Mouse (Mus musculus) natural killer cell, adult 2 months (primary cell): ENCODE measurements around the gene Cdc42se2.

ENCODE experiments used
- DNase-seq, 2 experiments: peaks; one replicate each; pipeline ENCODE4 v3.0.0; 2022; ENCODE audit warnings: low spot score in 2 of 2

Cdc42se2 gene

DNA sequence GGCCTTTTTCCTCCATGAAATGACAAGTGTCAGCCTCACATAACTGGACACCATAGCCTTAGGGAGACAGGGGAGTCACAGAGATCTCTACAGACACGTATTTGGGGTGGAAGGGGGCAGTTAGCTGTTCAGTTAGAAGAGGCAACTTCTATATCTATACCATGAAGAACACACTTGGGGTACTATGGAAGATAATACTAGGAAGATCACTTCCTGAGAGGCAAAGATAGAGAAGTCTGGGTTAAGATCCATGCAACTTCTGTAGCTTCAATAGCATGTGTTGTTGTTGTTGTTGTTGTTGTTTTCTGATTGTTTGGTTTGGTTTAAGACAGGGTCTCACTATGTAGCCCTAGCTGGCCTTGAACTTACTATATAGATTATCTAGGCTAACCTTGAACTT, 5.7 kb upstream of the Cdc42se2 start:
- DNase-seq, result no peak

DNA sequence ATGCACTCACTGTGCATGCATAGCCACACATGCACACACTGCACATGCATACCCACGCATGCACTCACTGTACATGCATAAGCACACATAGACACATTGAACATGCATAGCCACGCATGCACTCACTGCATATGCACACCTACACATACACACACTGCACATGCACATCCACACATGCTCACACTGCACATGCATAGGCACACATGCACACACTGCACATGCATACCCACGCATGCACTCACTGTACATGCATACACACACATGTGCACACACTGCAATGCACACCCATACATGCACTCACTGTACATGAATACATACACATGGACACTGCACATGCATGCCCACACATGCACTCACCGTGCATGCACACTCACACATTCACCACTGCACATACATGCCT, 4.0 kb upstream of the Cdc42se2 start:
- no peak for DNase-seq

DNA sequence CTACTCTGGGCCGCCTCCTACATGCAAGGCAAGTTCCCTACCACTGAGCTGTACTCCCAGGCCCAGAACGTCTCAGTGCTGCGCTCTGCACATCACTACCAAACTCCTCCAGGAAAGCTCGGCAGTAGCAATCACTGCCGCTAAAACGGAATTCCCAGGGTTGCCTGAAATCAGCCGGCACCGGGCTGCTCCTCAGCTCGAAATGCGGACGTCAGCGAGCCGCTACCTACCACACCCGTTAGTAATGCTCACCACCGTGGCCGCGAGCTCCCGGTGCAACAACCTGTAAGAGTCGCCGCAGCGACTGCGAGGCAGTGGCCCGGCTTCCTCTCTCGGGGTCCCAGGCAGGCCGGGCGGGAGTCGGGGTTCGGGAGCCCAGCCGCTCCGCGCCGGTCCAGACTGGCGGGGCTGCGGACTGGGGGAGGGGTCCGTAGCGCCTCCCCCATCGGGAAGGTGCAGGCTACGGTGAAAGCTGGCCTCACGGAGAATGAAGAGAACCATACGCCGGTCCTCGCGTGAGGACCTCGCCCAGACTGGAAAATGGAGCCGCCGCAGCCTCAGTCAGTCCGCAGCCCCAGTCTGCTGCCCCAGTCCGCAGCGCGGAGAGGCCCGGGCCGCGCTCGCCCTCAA, 502 bp downstream of the Cdc42se2 start:
- peak; percentile 52 to 60 for DNase-seq

DNA sequence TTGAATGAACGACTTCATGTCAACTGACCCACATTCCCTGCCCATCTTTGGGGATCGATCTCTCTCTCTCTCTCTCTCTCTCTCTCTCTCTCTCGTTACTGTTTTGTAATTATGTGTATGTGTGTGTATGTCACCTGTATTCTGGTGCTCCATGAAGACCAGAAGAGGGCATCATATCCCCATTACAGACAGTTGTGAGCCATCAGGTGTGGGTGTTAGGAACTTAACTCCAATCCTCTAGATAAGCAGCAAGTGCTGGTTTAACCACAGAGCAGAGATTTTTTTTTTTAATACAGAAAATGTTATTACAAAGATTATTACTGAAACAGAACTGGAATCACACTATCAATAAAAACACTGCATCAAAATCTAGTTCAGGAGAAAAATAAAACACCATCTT, 1.9 kb downstream of the Cdc42se2 start:
- DNase-seq, result no peak

DNA sequence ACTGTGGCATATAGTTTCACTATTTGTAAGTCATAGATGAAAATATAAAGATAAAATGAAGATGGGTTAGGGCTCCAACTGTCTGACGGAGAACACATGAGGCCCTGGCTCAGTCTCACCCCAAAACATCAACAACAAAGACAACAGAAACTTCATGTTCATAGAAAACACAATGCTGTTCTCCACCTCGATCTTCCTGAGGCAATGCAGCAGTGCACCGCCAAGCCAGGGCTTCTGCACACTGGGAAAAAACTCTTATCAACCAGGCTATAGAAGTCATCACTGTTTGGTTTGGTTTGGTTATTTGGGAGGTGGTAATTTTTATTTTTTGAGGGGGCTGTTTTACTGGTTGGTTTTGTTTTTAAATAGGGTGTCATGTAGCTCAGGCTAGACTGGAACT, 3.0 kb downstream of the Cdc42se2 start:
- no peak for DNase-seq

DNA sequence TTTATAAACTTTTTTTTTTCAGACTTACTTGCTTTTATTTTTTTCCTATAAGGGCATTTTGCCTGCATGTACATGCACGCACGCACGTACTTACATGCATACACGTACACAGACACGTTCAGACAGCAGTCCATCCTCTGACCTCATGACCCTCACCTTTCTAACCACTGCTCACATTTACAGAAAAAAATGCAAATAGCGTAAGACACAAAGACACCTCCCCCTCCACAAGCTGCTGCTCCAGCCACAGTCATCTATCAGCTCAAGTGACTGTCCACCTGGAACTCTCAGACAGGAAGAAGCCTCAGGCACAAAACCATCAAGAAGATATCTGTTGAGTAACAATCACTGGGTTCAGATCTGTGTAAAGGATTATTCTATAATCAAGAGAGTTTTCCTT, 5.2 kb downstream of the Cdc42se2 start:
- no peak for DNase-seq

DNA sequence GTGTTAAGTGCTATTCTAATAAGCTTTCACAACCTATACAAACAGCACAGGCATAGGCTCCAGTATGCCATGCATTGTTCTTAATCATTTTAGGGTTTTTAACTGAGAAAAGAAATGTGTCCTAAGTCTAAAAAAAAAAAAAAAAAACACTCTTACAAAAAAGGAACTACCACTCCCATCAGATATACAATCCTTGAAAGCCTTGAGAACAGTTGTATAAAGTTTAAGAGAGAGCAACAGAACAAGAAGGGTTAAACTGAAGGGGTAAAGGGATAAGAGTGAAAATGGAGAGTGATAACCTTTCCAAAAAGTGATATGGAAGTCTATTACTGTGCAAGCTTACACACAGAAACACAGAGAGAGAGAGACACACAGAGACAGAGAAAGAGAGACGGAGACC, 7.5 kb downstream of the Cdc42se2 start:
- DNase-seq, result no peak

DNA sequence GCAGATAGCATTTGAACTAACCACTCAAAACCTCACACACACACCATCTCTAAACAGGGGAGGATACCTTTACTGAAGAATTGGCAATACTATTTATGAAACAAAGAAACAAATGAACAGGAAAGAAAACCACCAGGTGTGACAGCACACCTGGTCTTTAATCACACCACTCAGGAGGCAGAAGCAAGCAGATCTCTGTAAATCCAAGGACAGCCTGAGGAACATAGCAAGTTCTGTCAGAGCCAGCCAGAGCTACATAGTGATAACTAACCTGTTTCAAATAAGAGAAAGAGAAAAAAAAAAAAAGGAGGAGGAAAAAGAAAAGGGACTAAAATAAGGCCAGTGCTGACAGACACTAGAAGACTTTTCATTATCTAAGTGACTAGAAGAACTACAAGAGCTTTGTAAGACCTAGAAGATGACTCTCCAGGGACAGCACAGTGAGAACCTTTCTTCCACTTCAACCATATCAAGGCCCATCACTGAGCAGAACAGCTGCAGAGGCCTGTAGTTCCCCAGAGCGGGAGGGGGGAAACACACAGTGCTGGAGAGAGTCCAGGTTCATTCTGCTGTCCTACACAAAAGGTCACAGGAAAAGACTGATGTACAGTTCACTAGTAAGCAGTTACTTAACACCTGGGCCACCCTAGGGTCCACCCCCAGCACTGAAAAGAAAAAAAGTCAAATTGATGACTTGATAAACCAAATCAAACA, 9.2 kb downstream of the Cdc42se2 start:
- no peak for DNase-seq

DNA sequence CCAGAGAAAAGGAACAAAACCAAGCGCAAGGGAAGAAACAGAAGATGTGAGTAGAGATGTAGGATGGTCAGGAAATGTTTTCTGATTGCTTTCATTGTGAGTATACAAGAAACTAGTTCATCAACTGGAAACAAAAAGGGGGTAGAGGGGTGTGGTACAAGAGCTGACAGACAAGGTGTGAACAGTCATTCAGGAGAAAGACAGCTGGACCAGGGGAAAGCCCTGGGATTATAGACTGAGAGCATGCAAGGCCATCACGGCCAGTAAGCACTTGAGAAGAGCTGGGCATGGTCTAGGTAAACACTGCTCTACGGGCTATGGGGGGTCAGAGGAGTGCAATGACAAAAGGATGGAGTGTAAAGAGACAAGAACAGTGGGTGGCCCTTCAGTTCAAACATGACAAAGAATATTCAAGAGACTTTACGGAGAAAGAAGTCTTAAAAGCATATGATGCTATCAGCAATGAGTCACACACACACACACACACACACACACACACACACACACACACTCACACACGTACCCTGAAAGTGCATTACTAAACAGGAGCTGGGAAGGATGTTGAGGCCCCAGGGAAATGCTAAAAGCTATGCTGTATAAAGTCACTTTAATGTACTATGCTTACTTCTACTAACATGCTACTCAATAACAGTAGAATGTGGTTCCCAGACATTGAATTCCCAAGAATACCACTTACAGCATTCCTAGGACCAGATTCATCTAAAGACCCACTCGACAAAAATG, 9.9 kb downstream of the Cdc42se2 start:
- no peak for DNase-seq

DNA sequence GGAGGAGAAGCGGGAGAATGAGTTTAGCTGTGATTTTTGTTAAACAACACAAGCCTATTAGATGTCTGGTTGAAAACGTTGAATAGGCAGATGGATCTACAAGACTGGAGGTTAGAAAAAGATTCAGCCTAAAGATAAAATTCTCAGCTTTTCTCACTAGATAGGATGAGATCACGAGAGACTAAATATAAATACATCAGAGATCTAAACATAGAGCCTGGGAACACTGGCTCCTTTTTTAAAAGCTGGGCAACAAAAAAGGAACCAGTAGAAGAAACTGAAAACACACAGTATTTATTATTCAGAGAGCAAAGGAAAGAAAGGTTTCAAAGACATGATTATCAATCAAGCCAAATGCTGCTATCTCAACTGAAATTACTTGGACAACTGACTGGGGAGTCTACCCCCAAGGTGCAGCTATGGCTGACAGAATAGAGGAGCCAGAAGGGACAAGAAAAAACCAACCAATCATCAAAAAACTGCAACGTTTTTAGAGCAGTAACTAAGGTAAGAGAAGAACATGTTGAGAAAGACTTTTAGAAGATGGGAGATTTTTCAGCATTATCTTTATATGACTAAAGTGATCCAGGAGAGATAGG, 10.6 kb downstream of the Cdc42se2 start:
- no peak for DNase-seq

DNA sequence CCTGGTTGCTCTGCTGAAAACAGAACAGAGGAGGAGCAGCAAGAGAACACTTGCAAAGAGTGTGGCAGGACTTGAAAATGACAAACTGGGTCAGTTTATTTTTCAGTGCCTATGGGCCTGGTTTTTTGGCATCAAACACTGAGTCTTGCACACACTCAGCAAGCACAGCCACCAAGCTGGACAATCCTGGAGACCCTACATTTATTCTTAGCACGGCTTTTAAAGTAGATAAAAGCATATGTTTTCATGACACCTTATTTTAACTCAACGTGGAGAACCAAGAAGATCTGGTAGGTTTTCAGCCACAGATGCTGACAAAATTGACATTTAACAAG, 11.1 kb downstream of the Cdc42se2 start:
- DNase-seq, result no peak

DNA sequence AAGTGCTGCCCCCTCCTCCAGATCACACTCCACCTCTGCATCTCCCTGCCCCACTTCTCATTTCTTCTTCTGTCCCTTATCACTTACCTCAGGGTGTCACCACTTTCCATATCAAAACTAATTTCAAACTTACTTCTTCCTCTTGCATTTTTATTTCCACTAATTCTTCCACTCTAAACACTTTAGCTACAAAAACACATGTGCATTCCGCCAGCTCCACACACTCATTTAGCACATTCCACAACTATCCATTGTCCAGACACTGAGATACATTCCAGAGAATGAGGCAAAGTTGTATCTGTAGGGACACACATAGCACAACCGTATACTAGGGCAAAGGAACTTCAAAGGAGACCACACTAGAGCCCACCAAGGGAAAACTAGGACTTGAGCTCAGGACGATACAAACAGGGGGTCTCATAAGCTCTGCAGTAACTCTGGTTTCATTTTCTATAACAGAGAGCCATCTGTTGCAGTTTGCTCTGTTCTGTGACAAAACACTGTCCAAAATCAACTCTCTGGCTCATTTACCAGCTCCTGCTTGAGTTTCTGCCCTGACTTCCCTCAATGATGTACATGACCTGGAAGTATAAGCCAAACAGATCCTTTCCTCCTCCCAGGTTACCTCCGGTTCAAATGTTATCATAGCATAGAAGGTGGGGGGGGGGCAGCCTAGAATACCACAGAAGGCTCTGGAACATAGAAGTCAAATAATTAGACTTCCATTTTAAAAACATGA, 11.7 kb downstream of the Cdc42se2 start:
- no peak for DNase-seq

DNA sequence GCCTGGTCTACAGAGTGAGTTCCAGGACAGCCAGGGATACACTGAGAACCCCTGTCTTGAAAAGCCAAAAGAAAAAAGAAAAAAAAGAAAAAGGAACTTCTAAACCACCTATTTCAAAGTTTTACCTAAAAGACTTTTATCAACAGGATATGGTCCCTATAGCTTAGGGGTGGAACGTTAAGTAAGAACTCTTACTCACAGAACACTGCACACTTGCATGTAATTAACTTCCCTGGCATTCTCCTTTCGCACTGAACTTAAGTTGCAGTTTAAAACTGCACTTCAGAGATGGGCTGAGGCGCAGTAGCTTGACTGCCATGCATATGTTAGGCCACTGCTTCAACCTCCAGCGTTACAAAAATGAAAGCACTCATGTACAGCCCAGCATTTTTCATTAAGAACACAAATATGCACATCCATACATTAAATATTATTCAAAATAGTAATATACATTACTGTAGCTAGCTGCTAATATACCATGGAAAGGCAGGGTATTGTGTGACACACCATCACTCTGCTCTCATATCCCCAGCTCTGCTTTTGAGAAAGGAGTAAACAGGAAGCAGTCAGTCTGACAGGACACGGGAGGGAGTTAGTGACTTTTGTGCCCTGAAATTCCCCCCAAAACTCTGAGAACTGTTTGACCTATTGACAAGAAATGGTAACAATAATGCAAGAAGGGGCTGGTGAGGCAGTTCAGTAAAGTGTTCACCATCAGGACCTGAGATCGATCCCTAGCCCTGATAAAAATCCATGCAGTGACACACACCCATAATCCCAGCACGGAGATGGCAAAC, 13.0 kb downstream of the Cdc42se2 start:
- peak in 1 of 2 experiments; percentile 32 for DNase-seq

DNA sequence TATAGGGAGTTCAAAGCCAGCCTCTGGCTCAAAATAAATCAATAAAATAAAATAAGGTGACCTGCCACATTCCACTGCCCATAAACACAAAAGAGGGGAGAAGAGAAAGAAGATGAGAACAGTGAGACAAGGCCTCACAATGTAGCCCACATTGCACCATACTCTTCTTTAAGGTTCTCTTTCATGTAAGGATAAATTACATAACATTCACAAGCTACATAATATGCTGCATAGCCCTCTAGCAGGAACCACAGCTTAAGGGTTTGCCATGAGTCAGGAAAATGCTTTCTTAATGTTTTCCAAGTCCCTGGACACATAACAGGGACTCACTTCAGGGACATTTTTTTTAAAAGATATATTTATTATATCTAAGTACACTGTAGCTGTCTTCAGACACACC, 15.9 kb downstream of the Cdc42se2 start:
- no peak for DNase-seq

DNA sequence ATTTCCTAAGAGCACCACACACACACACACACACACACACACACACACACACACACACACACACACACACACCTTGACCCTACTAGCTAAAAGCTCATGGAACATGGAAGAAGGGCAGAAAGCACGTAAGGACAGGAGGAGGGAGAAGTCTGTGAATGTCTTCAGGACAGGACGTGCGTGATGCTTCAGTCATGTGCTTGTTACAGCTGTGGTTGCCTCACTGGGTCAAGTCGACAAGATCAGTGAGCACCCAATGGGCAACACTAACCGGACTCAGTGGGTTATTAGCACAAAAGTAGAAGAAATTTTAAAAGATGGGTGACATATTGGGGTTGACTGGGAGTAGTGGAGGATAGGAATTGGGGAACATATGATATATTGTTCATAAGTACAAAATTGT, 17.6 kb downstream of the Cdc42se2 start:
- no peak for DNase-seq

DNA sequence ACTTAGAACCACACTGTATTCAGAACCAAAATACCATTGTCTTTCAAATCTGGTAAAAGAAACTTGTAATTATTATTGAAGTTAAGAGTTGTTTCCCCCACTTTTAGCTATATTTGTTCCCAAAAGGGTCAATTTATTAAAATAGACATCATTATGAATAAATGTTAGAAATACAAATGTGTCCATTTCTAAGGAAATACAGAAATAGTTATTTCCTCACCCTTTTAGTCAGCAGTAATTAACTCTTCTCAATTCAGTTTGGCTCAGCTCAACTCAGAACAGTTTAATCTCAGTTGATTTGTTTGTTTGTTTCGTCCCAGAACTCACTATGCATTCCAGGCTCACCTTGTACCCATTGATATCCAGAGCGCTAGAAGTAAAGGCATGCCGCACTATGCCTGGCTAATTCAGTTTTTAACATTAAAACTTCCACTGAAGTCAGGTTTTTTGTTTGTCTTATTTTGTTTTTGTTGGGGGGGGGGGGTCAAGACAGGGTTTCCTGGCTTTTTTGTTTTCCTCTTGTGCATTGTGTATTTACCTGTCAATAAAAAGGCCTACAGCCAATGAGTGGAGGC, 19.3 kb downstream of the Cdc42se2 start:
- DNase-seq, result no peak

DNA sequence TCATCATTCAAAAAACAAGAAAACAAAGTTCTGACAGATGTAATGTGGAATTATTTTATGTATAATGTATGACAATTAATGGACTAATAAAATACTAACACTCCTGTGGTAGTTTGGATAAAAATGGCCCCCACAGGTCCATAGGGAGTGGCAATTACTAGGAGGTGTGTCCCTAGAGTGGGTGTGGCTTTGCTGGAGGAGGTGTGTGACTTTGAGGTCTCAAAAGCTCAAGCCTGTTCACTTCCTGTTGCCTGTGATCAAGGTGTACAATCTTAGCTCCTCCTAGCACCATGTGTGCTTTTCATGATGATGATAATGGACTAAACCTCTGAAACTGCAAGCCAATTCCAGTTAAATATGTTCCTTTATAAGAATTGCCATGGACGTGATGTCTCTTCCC, 22.7 kb downstream of the Cdc42se2 start:
- DNase-seq, result peak in 1 of 2 experiments; percentile 42

DNA sequence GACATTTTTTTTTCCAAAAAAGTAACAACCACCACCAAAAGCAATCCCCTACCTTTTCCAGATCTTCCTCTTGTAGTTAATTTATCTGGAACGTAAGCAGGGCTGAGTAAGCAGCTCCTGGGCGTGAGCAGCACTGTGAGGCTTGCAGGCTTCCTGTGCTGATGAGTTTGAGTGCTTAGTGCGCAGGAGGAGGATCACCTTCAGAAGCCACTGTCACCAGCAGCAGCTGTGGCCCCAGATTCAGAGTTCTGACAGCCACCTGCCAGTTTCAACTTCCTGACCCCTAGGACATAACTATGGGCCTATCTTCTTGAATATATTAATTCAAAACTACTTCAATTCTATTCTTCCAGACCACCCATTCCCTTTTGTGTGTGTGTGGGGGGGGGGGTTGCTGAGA, 23.4 kb downstream of the Cdc42se2 start:
- DNase-seq, result peak; percentile 36 to 47

DNA sequence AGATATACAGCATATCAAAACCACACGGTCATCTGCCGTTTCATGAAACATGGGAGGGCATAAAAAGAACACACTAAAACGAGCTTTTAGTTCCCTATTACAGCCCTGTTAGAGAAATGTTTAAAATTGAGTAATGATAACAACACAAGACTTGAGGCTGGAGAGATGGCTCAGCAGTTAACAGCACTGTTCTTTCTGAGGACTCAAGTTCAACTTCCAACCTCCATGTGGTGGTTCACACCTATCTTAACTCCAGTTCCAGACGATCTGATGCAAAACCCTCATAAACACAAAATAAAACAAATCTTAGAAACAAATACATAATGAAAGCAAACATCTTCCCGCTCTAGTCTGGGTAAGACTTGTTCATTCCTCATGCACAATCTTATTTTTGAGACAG, 24.7 kb downstream of the Cdc42se2 start:
- DNase-seq, result no peak

DNA sequence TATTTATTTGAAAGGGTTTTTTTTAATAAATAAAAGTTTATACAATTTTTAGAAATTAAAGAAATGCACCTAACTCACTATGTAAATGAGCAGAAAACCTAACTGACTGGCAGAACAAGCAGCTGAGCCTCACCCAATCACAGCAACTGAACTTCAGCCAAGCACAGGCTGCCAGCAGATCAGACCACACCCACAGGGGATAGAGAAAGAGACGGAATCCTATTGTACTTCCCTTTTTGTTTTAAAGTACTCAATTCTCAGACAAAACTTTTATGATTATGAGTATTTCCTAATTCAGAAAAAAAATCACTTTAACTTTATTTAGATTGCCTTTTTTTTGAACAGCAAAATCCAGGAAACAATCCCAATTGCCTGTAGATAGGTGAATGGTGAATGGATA, 29.5 kb downstream of the Cdc42se2 start:
- DNase-seq, result peak in 1 of 2 experiments; percentile 41

DNA sequence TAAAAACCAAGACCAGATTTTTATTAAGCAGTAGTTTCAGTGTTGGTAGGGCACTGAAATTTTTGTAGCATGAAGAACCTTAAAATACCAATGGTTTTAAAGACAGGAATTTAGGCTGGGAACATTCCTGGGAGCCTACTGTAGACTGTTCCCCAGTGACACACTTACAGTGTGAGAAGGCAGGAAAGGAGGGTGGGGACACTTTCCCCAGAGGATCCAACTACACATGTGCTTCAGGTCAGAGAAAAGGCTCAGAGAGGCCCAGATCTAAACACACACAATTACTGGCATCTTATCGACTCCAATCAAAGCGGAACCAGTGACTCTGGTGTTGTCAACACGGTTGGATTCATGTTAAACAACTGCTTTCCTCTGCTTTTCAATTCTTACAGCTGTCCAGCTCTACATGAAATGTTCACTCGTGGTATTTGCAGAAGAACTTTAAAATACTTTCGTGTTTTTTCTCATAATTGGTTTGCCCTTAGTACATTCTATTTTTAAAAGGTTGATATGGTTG, 32.3 kb downstream of the Cdc42se2 start:
- DNase-seq, result no peak
